Mouse (Mus musculus) lung, adult 2 months (tissue): ENCODE measurements at regions not wholly inside any gene's neighbourhood (a gene's known extent, or its start where the extent isn't known, plus 50 kb on each side); places are given as distances from the start of the nearest gene placed in this dataset.

Source experiments
- CTCF ChIP-seq: fragments of 200-500 bp; IDR thresholded peaks from 2 replicates; pipeline ENCODE4 v1.5.1; 2011; ENCODE audit warnings: mild to moderate bottlenecking, low read length, control low read depth; ENCODE audit not compliant: insufficient read depth
- POLR2A ChIP-seq: fragments of 200-500 bp; IDR thresholded peaks from 2 replicates; pipeline ENCODE4 v1.6.1; 2011; ENCODE audit warnings: low read depth, mild to moderate bottlenecking, control low read depth, low read length, borderline replicate concordance; ENCODE audit errors: extremely low read depth

DNA sequence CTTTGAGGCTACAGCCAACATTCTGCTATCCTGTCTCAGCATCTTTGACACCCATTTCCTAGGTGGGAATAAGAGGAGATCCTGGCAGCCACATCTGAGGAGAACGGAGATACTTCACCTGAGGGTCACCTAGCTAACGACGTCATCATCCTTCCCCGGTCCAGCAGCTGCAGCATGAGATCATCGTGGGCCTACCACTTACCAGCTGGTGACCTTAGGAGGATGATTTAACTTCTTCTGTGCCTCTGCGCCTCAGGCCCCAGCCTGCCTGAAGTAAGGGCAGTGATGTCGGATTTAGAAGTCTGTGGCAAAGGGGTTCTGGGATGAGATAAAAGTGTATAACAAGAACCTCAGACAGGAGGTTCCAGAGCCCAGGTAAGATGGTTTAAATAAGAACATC, 391.3 kb upstream of the Spred2 start:
- TF ChIP-seq CTCF (no peak), POLR2A (no peak)
